Mouse (Mus musculus): ENCODE data around the gene Smarcd1. TPM values are rescaled to one million over a fixed set of nuclear protein-coding genes. Genes with fewer than 3 reads are reported as not detected.

The Smarcd1 gene
- polyA plus RNA-seq, 1 experiment from 2014 or later = 54.0 TPM

GRCm38 (mm10) chr15:99727525-99727924, 25.6 kb downstream of the Smarcd1 start:
- no peak for ATAC-seq (ENCODE audit: low FRiP score, low read depth)
- 97% methylated on average over 12 of the region's 12 CpGs for WGBS
- no peak overlapping the region for H3K27ac ChIP-seq
- H3K9me3 ChIP-seq = peaks cover 5% of the 10 kb centered on the region
- H3K36me3 ChIP-seq = peaks cover 47% of the 10 kb centered on the region
- no peaks in the 10 kb centered on the region for H3K27me3 ChIP-seq
- H3K4me3 ChIP-seq = no peak overlapping the region
- no peak overlapping the region for H3K4me2 ChIP-seq (replicated peaks)
- no peak overlapping the region for H3K9ac ChIP-seq
- H3K4me1 ChIP-seq = peaks cover 27% of the 10 kb centered on the region

- no peak overlapping the region for H3K4me3 ChIP-seq
- 80% methylated on average over 5 of the region's 5 CpGs for WGBS
- H3K9ac ChIP-seq = no peak overlapping the region
- no peaks in the 10 kb centered on the region for H3K27me3 ChIP-seq
- peaks cover 25% of the 10 kb centered on the region for H3K4me1 ChIP-seq
- no peak overlapping the region for H3K27ac ChIP-seq
- H3K9me3 ChIP-seq = peaks cover 5% of the 10 kb centered on the region
- peaks cover 54% of the 10 kb centered on the region for H3K36me3 ChIP-seq
- no peak for ATAC-seq (ENCODE audit: low FRiP score, low read depth)
- H3K4me2 ChIP-seq (replicated peaks) = no peak overlapping the region
These were observed 26.3 kb downstream of the Smarcd1 start for GRCm38 (mm10) chr15:99728211-99728610.

DNA sequence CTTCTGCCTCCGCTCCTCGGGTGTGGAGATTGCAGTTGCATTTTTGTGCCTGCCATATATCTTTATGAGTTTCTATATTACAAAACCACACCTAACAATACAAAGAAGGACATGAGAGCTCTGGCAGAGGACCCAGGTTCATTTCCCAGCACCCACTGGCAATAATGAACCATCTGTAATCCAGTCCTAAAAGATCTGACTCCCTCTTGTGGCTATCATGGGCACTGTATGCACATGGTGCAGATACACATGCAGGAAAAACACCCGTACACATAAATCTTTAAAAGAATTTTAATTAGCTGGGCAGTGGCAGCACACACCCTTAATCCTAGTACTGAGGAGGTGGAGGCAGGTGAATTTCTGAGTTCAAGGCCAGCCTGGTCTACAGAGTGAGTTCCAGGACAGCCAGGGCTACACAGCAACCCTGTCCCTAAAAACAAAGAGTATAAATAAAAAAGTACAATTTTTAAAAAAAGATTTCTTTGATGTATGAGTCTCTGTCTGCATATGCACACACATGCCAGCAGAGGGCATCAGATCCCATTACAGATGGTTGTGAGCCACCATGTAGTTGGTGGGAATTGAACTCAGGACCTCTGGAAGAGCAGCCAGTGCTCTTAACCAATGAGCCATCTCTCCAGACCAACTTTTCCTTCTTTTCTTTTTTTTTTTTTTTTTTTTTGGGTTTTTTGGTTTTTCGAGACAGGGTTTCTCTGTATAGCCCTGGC, 27.3 kb downstream of the Smarcd1 start:
- WGBS = 96% methylated on average over 3 of the region's 4 CpGs
- H3K4me1 ChIP-seq = peaks cover 15% of the 10 kb centered on the region
- H3K4me3 ChIP-seq = no peak overlapping the region
- H3K27me3 ChIP-seq = no peaks in the 10 kb centered on the region
- peaks cover 5% of the 10 kb centered on the region for H3K9me3 ChIP-seq
- H3K9ac ChIP-seq = no peak overlapping the region
- no peak overlapping the region for H3K27ac ChIP-seq
- H3K4me2 ChIP-seq (replicated peaks) = no peak overlapping the region
- H3K36me3 ChIP-seq = peaks cover 64% of the 10 kb centered on the region
- ATAC-seq (ENCODE audit: low FRiP score, low read depth) = no peak

- peaks cover 5% of the 10 kb centered on the region for H3K4me1 ChIP-seq
- H3K4me2 ChIP-seq (replicated peaks) = no peak overlapping the region
- H3K4me3 ChIP-seq = no peak overlapping the region
- peaks cover 83% of the 10 kb centered on the region for H3K36me3 ChIP-seq
- no peak overlapping the region for H3K27ac ChIP-seq
- ATAC-seq (ENCODE audit: low FRiP score, low read depth) = no peak
- H3K9ac ChIP-seq = no peak overlapping the region
- H3K9me3 ChIP-seq = peaks cover 5% of the 10 kb centered on the region
- WGBS = 95% methylated on average over 2 of the region's 2 CpGs
- no peaks in the 10 kb centered on the region for H3K27me3 ChIP-seq
These were observed 29.2 kb downstream of the Smarcd1 start for GRCm38 (mm10) chr15:99731167-99731566.

- Histone ChIP-seq H3K4me1 (peaks cover 1% of the 10 kb centered on the region), H3K4me3 (no peak overlapping the region), H3K36me3 (peaks cover 88% of the 10 kb centered on the region), H3K9ac (no peak overlapping the region), H3K4me2 (replicated peaks) (no peak overlapping the region), H3K27me3 (no peaks in the 10 kb centered on the region), H3K27ac (no peak overlapping the region), H3K9me3 (peaks cover 5% of the 10 kb centered on the region)
- WGBS = 92% methylated on average over 3 of the region's 3 CpGs
- no peak for ATAC-seq (ENCODE audit: low FRiP score, low read depth)
These were observed 29.7 kb downstream of the Smarcd1 start for GRCm38 (mm10) chr15:99731678-99732077.

GRCm38 (mm10) chr15:99733186-99733585, 31.3 kb downstream of the Smarcd1 start:
- ATAC-seq (ENCODE audit: low FRiP score, low read depth) = no peak
- WGBS = 92% methylated on average over 5 of the region's 5 CpGs
- no peak overlapping the region for H3K4me2 ChIP-seq (replicated peaks)
- H3K9me3 ChIP-seq = peaks cover 5% of the 10 kb centered on the region
- H3K9ac ChIP-seq = no peak overlapping the region
- H3K27me3 ChIP-seq = no peaks in the 10 kb centered on the region
- H3K27ac ChIP-seq = no peak overlapping the region
- no peaks in the 10 kb centered on the region for H3K4me1 ChIP-seq
- H3K4me3 ChIP-seq = no peak overlapping the region
- peaks cover 94% of the 10 kb centered on the region for H3K36me3 ChIP-seq

DNA sequence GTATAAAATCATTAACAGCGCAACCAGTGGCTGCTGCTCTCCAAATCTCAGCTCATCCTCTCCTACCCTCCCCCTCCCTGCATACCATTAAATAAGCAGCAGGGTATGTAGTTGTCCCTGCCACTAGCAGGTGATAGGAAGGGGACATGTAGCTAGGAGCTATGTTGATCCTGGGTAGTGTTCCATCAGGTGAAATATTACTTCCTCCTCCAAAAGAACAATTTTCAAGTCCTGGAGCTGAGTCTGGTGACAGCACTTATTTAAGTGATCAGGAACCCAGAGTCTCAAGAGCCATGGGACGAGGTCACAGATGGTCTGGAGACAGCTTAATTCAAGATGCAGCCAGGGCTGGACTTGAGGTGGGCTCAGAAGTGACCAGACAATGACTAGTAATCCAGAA, 33.7 kb downstream of the Smarcd1 start:
- 92% methylated on average over 2 of the region's 2 CpGs for WGBS
- H3K27ac ChIP-seq = no peak overlapping the region
- no peak for ATAC-seq (ENCODE audit: low FRiP score, low read depth)
- no peaks in the 10 kb centered on the region for H3K9me3 ChIP-seq
- H3K4me3 ChIP-seq = no peak overlapping the region
- H3K4me2 ChIP-seq (replicated peaks) = no peak overlapping the region
- no peaks in the 10 kb centered on the region for H3K27me3 ChIP-seq
- H3K4me1 ChIP-seq = no peaks in the 10 kb centered on the region
- peaks cover 96% of the 10 kb centered on the region for H3K36me3 ChIP-seq
- no peak overlapping the region for H3K9ac ChIP-seq

GRCm38 (mm10) chr15:99736675-99737074, 34.7 kb downstream of the Smarcd1 start:
- Histone ChIP-seq H3K9ac (no peak overlapping the region), H3K36me3 (peaks cover 99% of the 10 kb centered on the region), H3K4me3 (no peak overlapping the region), H3K4me1 (no peaks in the 10 kb centered on the region), H3K27me3 (no peaks in the 10 kb centered on the region), H3K4me2 (replicated peaks) (no peak overlapping the region), H3K27ac (no peak overlapping the region), H3K9me3 (no peaks in the 10 kb centered on the region)
- 90% methylated on average over 11 of the region's 11 CpGs for WGBS
- no peak for ATAC-seq (ENCODE audit: low FRiP score, low read depth)

GRCm38 (mm10) chr15:99740229-99740628, 38.3 kb downstream of the Smarcd1 start:
- Histone ChIP-seq H3K9me3 (no peaks in the 10 kb centered on the region), H3K4me2 (replicated peaks) (no peak overlapping the region), H3K27ac (no peak overlapping the region), H3K36me3 (peaks cover 95% of the 10 kb centered on the region), H3K4me3 (no peak overlapping the region), H3K9ac (no peak overlapping the region), H3K4me1 (no peaks in the 10 kb centered on the region), H3K27me3 (no peaks in the 10 kb centered on the region)
- ATAC-seq (ENCODE audit: low FRiP score, low read depth) = no peak
- 93% methylated on average over 4 of the region's 4 CpGs for WGBS

- Histone ChIP-seq H3K27me3 (no peaks in the 10 kb centered on the region), H3K36me3 (peaks cover 15% of the 10 kb centered on the region), H3K4me1 (peaks cover 15% of the 10 kb centered on the region), H3K9ac (no peak overlapping the region), H3K9me3 (no peaks in the 10 kb centered on the region), H3K27ac (no peak overlapping the region), H3K4me3 (no peak overlapping the region), H3K4me2 (replicated peaks) (no peak overlapping the region)
- 71% methylated on average over 3 of the region's 3 CpGs for WGBS
- no peak for ATAC-seq (ENCODE audit: low FRiP score, low read depth)
These were observed 52.3 kb downstream of the Smarcd1 start for GRCm38 (mm10) chr15:99754204-99754603.

Other genes starting within 250 kb of the Smarcd1 start
- 14.0 and 14.1 TPM in 2 replicates for gene Nckap5l, start 244.4 kb upstream of the Smarcd1 start, polyA plus RNA-seq (2015; fragmentation: Nextera tagmentation; extraction: Ambion mirVana)
- gene Bcdin3d, start 227.4 kb upstream of the Smarcd1 start, polyA plus RNA-seq (2015; fragmentation: Nextera tagmentation; extraction: Ambion mirVana) = 17.0 and 19.7 TPM in 2 replicates
- 0.34 and 0.37 TPM in 2 replicates for gene Faim2, start 174.0 kb upstream of the Smarcd1 start, polyA plus RNA-seq (2015; fragmentation: Nextera tagmentation; extraction: Ambion mirVana)
- gene Aqp2, start 123.1 kb upstream of the Smarcd1 start, polyA plus RNA-seq (2015; fragmentation: Nextera tagmentation; extraction: Ambion mirVana) = not detected in 2 replicates
- 0.27 and 0.61 TPM in 2 replicates for gene Aqp5, start 111.3 kb upstream of the Smarcd1 start, polyA plus RNA-seq (2015; fragmentation: Nextera tagmentation; extraction: Ambion mirVana)
- gene Aqp6, start 100.7 kb upstream of the Smarcd1 start, polyA plus RNA-seq (2015; fragmentation: Nextera tagmentation; extraction: Ambion mirVana) = not detected in 2 replicates
- gene Racgap1, start 50.5 kb upstream of the Smarcd1 start, polyA plus RNA-seq (2015; fragmentation: Nextera tagmentation; extraction: Ambion mirVana) = 114 and 121 TPM in 2 replicates
- 1.7 and 1.8 TPM in 2 replicates for gene Asic1, start 31.8 kb upstream of the Smarcd1 start, polyA plus RNA-seq (2015; fragmentation: Nextera tagmentation; extraction: Ambion mirVana)
- not detected in 2 replicates for gene Gm17349, start 3.4 kb downstream of the Smarcd1 start, polyA plus RNA-seq (2015; fragmentation: Nextera tagmentation; extraction: Ambion mirVana)
- gene Gpd1, start 15.4 kb downstream of the Smarcd1 start, polyA plus RNA-seq (2015; fragmentation: Nextera tagmentation; extraction: Ambion mirVana) = 0.27 and 0.55 TPM in 2 replicates
- gene Cox14, start 23.5 kb downstream of the Smarcd1 start, polyA plus RNA-seq (2015; fragmentation: Nextera tagmentation; extraction: Ambion mirVana) = 139 and 143 TPM in 2 replicates
- gene Cers5, start 70.8 kb downstream of the Smarcd1 start, polyA plus RNA-seq (2015; fragmentation: Nextera tagmentation; extraction: Ambion mirVana) = 80.6 and 85.0 TPM in 2 replicates
- gene Lima1, start 173.3 kb downstream of the Smarcd1 start, polyA plus RNA-seq (2015; fragmentation: Nextera tagmentation; extraction: Ambion mirVana) = 88.8 and 101 TPM in 2 replicates